Mouse (Mus musculus): ENCODE results near the gene Atat1. TPM values are rescaled to one million over a fixed set of nuclear protein-coding genes. Genes with fewer than 3 reads are reported as not detected.

Gene Atat1
- total RNA-seq, 2 experiments from 2014 or later, result 3.5 to 4.3 TPM

DNA sequence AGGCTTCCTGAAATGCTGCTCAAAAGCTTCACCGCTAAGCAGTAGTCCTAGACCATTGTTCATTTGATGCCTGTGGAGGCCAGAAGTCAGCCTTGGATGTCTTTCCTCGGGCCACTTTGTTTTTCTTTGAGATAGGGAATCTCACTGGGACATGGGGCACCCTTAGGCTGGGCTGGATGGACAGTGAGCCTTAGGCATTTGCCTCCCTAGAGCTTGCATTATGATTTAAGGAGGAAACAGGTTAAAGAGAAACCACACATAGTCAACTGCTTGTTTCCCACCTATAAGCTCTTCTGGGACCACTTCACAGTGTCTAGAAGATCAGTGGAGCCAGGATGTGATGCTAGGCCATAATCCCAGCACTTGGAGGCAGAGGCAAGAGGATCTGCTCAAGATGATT is 50.0 kb downstream of the Atat1 start:
- DNase-seq, result no peak
- intact Hi-C loops (cut with DNase I; ENCODE audit: low total_unique reads), result no loop called here

DNA sequence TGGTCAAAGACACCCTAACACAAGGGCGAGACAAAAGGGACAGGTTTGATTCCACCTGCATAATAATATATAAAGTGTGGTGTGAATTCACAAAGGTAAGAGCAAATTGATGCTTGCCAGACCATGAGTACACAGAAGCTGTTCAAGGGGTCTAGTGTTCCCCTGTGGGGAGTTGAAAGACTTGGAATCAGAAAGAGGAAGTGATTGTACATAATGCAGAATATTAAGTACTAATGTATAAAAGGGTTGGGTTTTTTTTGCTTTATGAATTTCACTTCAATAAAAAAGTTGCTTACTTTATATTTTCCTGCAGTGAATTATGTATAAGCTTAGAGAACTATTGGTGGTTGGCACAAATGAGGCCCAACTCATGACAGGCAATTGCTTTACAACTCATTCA is 50.5 kb downstream of the Atat1 start:
- no peak for DNase-seq
- intact Hi-C loops (cut with DNase I; ENCODE audit: low total_unique reads), result no loop called here

DNA sequence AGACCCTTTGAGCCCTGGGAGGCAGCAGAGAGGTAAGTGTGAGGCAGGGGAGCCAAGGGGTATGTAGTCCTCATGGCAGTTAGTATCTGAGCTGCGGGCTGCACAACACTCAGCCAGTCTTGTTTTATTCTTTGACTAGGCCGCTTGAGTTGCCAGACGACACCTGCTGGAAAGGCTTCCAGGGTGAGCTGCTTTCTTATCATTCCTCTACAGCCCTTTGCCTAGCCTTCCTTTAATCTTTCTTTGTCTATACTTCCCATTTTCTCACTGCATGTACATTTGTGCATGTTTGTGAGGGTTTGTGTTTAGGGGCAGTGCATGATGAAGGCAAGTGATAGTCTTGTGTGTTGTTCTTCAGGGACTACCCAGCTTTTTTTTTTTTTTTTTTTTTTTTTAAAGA is 58.9 kb downstream of the Atat1 start:
- intact Hi-C loops (cut with DNase I; ENCODE audit: low total_unique reads), result no loop called here
- no peak for DNase-seq

DNA sequence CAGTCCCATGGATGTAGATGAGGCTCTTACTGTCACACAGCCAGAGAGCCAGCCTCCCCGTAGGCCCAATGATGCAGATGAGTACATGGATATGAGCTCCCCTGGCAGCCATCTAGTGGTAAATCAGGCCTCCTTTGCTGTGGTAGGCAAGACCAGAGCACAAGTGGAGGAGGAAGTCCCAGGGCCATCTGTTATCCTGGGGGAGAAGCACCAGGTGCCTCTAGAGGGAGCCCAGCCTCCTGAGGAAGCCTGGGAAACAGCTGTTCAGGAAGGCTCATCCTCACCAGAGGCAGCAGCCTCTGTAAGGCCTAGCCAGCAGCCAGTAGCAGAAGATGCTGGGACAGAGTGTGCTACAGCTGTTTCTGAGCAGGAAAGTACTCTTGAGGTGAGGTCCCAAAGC is 61.8 kb downstream of the Atat1 start:
- intact Hi-C loops (cut with DNase I; ENCODE audit: low total_unique reads), result no loop called here
- DNase-seq, result no peak

Small RNA genes lying within 50 kb of the gene (microRNA-seq; reads per million reads assigned to microRNA genes)
- gene Gm28033, result 0.64 to 1.0 reads per million in 2 experiments
- gene Mir1894, result 0 reads per million in 2 experiments

Other genes with a start within 250 kb of the Atat1 start
- 10 to 100 TPM; 15.7 to 16.6 TPM for gene Vars2, start 242.5 kb downstream of the Atat1 start, total RNA-seq (2021)
- 10 to 100 TPM; 16.1 to 19.4 TPM for gene Gtf2h4, start 236.3 kb downstream of the Atat1 start, total RNA-seq (2021)
- 10 to 100 TPM; 20.3 to 23.4 TPM for gene Ddr1, start 205.5 kb downstream of the Atat1 start, total RNA-seq (2021)
- gene Ier3, start 88.4 kb downstream of the Atat1 start, total RNA-seq (2021), result 1 to 10 TPM; 4.6 to 5.4 TPM
- gene Flot1, start 86.8 kb downstream of the Atat1 start, total RNA-seq (2021), result 10 to 100 TPM; 39.2 to 40.3 TPM
- 100 to 1,000 TPM in 1 of 2 experiments, 10 to 100 TPM in 1; 95.6 to 123 TPM for gene Tubb5, start 71.8 kb downstream of the Atat1 start, total RNA-seq (2021)
- 1 to 10 TPM; 5.4 to 6.9 TPM for gene Mdc1, start 68.6 kb downstream of the Atat1 start, total RNA-seq (2021)
- 1 to 10 TPM; 4.8 TPM for gene Nrm, start 48.8 kb downstream of the Atat1 start, total RNA-seq (2021)
- gene Ppp1r18, start 44.5 kb downstream of the Atat1 start, total RNA-seq (2021), result 10 to 100 TPM; 13.4 to 13.7 TPM
- 10 to 100 TPM; 10.5 to 11.9 TPM for gene Dhx16, start 30.3 kb downstream of the Atat1 start, total RNA-seq (2021)
- gene 2310061I04Rik, start 12.6 kb downstream of the Atat1 start, total RNA-seq (2021), result 10 to 100 TPM; 55.3 to 65.1 TPM
- gene Mrps18b, start 6.3 kb upstream of the Atat1 start, total RNA-seq (2021), result 10 to 100 TPM; 51.6 to 51.9 TPM
- 10 to 100 TPM; 26.0 to 28.3 TPM for gene Ppp1r10, start 6.4 kb upstream of the Atat1 start, total RNA-seq (2021)
- gene Abcf1, start 59.7 kb upstream of the Atat1 start, total RNA-seq (2021), result 10 to 100 TPM; 64.1 to 66.7 TPM
- 10 to 100 TPM; 16.3 to 19.0 TPM for gene Gnl1, start 69.8 kb upstream of the Atat1 start, total RNA-seq (2021)
- gene Prr3, start 70.2 kb upstream of the Atat1 start, total RNA-seq (2021), result 1 to 10 TPM; 4.2 to 5.0 TPM
- under 1 TPM; 0.62 to 0.93 TPM for gene H2-T24, start 110.5 kb upstream of the Atat1 start, total RNA-seq (2021)
- 1 to 10 TPM; 6.4 to 7.7 TPM for gene H2-T23, start 122.8 kb upstream of the Atat1 start, total RNA-seq (2021)
- gene H2-T22, start 132.7 kb upstream of the Atat1 start, total RNA-seq (2021), result 1 to 10 TPM; 5.7 to 6.3 TPM
- not detected for gene Gm6034, start 132.9 kb upstream of the Atat1 start, total RNA-seq (2021)
- gene Gm11127, start 148.3 kb upstream of the Atat1 start, total RNA-seq (2021), result 1 to 10 TPM in 1 of 2 experiments, under 1 TPM in 1; 0.92 to 1.0 TPM
- not detected for gene Gm19684, start 211.6 kb upstream of the Atat1 start, total RNA-seq (2021)
- gene Gm7030, start 219.3 kb upstream of the Atat1 start, total RNA-seq (2021), result not detected

All from gastrocnemius, postnatal 14 days (tissue).